ENCODE assay signal across 10 mouse cellular contexts in genomic region chr2:75883543-75883942, GRCm38 (mm10). TPM values are rescaled to one million over a fixed set of nuclear protein-coding genes. Genes with fewer than 3 reads are reported as not detected.
DNase-seq lines count a peak whose midpoint lies in the region; ATAC-seq lines count a peak whose summit lies in the region.
"Had no signal": no experiment of that assay in that cellular context is flagged by ENCODE, and none has a peak within 500 bp of the region (broad histone marks: within the 10 kb centered on the region; RNA-seq: fewer than 3 reads in every experiment).

No protein-coding gene starts in this region.

- WGBS in hindbrain, embryonic 11.5 days = 66% methylated on average over 1 of the region's 1 CpGs
- WGBS in hindbrain, embryonic 12.5 days = 61% methylated on average over 1 of the region's 1 CpGs

- H3K36me3 ChIP-seq in hindbrain, embryonic 11.5 days (ENCODE audit: control insufficient read depth, insufficient read depth, low read length) = no peaks in the 10 kb centered on the region
- H3K36me3 ChIP-seq in hindbrain, embryonic 12.5 days = peaks cover 7% of the 10 kb centered on the region

- no peak overlapping the region for H3K4me2 ChIP-seq in hindbrain, embryonic 11.5 days (replicated peaks; ENCODE audit: low read depth, low read length)
- H3K4me2 ChIP-seq in hindbrain, embryonic 12.5 days (replicated peaks) = no peak overlapping the region
- H3K4me2 ChIP-seq: embryonic facial prominence, embryonic 13.5 days had no signal

- no peaks in the 10 kb centered on the region for H3K27me3 ChIP-seq in hindbrain, embryonic 11.5 days (ENCODE audit: control insufficient read depth, insufficient read depth, low read length)
- no peaks in the 10 kb centered on the region for H3K27me3 ChIP-seq in hindbrain, embryonic 12.5 days
- H3K27me3 ChIP-seq: embryonic facial prominence, embryonic 13.5 days; megakaryocyte, embryonic 14.5 days had no signal

- H3K4me1 ChIP-seq in hindbrain, embryonic 11.5 days (replicated peaks; ENCODE audit: control insufficient read depth, insufficient read depth, low read length) = no peaks in the 10 kb centered on the region
- H3K4me1 ChIP-seq in hindbrain, embryonic 12.5 days = no peaks in the 10 kb centered on the region
- H3K4me1 ChIP-seq: embryonic facial prominence, embryonic 13.5 days; megakaryocyte, embryonic 14.5 days had no signal

- DNase-seq in hindbrain, embryonic 11.5 days (ENCODE audit: low spot score) = peak; percentile 81
- DNase-seq in ES-CJ7 (ENCODE audit: low read depth, low spot score) = peak; percentile 72
- peak; percentile 64 for DNase-seq in c-Kit-positive CD71-positive TER-119-negative erythroid progenitor cells, embryonic 14.5 days (ENCODE audit: low read depth)
- peak; percentile 50 for DNase-seq in layer of hippocampus, adult 9-10 months (ENCODE audit: low spot score)
- peak; percentile 61 to 85 for DNase-seq in spleen, postnatal 4 days (ENCODE audit: low spot score in 2 of 2)

- no peak overlapping the region for H3K4me3 ChIP-seq in hindbrain, embryonic 11.5 days (ENCODE audit: low read depth, low read length)
- H3K4me3 ChIP-seq in hindbrain, embryonic 12.5 days = no peak overlapping the region
- H3K4me3 ChIP-seq: embryonic facial prominence, embryonic 13.5 days; megakaryocyte, embryonic 14.5 days had no signal

- no peak overlapping the region for H3K27ac ChIP-seq in hindbrain, embryonic 11.5 days (ENCODE audit: low read depth, low read length)
- no peak overlapping the region for H3K27ac ChIP-seq in hindbrain, embryonic 12.5 days
- H3K27ac ChIP-seq: embryonic facial prominence, embryonic 13.5 days had no signal

- H3K9me3 ChIP-seq in hindbrain, embryonic 11.5 days (ENCODE audit: control insufficient read depth, low read length) = no peaks in the 10 kb centered on the region
- no peaks in the 10 kb centered on the region for H3K9me3 ChIP-seq in hindbrain, embryonic 12.5 days (replicated peaks)
- H3K9me3 ChIP-seq: embryonic facial prominence, embryonic 13.5 days; megakaryocyte, embryonic 14.5 days had no signal

- no peak overlapping the region for H3K9ac ChIP-seq in hindbrain, embryonic 11.5 days (ENCODE audit: low read depth, low read length)
- H3K9ac ChIP-seq in hindbrain, embryonic 12.5 days = no peak overlapping the region
- H3K9ac ChIP-seq: embryonic facial prominence, embryonic 13.5 days had no signal

- no peak for ATAC-seq in hindbrain, embryonic 11.5 days (ENCODE audit: low FRiP score)
- ATAC-seq in hindbrain, embryonic 12.5 days (ENCODE audit: low FRiP score) = no peak
- peak; percentile 78 for ATAC-seq in frontal cortex, adult (ENCODE audit: low TSS enrichment)
- peak; percentile 95 for ATAC-seq in megakaryocyte progenitor cell, adult 5-6 weeks (replicated peaks; ENCODE audit: poor library complexity)

RNA-seq across cellular contexts. Expression of gene Agps, which starts 51.6 kb away (rescaled TPM):
- 50.7 and 53.4 TPM in 2 replicates for polyA plus RNA-seq in hindbrain, embryonic 11.5 days (2014; fragmentation: Nextera tagmentation; extraction: Ambion mirVana)
- 49.7 and 51.8 TPM in 2 replicates for polyA plus RNA-seq in hindbrain, embryonic 12.5 days (2016; fragmentation: Nextera tagmentation; extraction: Ambion mirVana)
- total RNA-seq in megakaryocyte progenitor cell, adult 5-6 weeks (2015) = 218 and 225 TPM in 2 replicates
- 188 and 201 TPM in 2 replicates for total RNA-seq in megakaryocyte progenitor cell, adult 5-6 weeks (2017)

RNA-seq across cellular contexts. Expression of gene Ttc30b, which starts 54.8 kb away (rescaled TPM):
- 10.6 and 13.9 TPM in 2 replicates for polyA plus RNA-seq in hindbrain, embryonic 11.5 days (2014; fragmentation: Nextera tagmentation; extraction: Ambion mirVana)
- 14.4 and 15.3 TPM in 2 replicates for polyA plus RNA-seq in hindbrain, embryonic 12.5 days (2016; fragmentation: Nextera tagmentation; extraction: Ambion mirVana)
- 2.1 and 3.2 TPM in 2 replicates for total RNA-seq in megakaryocyte progenitor cell, adult 5-6 weeks (2015)
- 1.7 and 2.3 TPM in 2 replicates for total RNA-seq in megakaryocyte progenitor cell, adult 5-6 weeks (2017)

Comparison
In these comparisons a context has a peak if more than half of its experiments do, and no peak if none do; other contexts are left out.
1. ATAC-seq: peak in frontal cortex, adult (single experiment) and megakaryocyte progenitor cell, adult 5-6 weeks (single experiment); none in hindbrain, embryonic 11.5 days (single experiment) and hindbrain, embryonic 12.5 days (single experiment).
2. Peak in every context shown above with its lines, with median percentiles within 50 percentile points of each other: DNase-seq.